Mouse (Mus musculus) thymus, adult 18-20 months (tissue): ENCODE data around the gene Ubxn6.

ENCODE experiments used
- DNase-seq, 2 experiments: peaks; one replicate each; pipeline ENCODE4 v3.0.0; 2022; ENCODE audit warnings: mixed read lengths in 2 of 2

Ubxn6 gene

GRCm38 (mm10) chr17:56054938-56055337 is 19.9 kb downstream of the Ubxn6 start:
- no peak for DNase-seq

GRCm38 (mm10) chr17:56051369-56051768 is 23.5 kb downstream of the Ubxn6 start:
- DNase-seq, result no peak

- no peak for DNase-seq
These were observed 34.0 kb downstream of the Ubxn6 start for GRCm38 (mm10) chr17:56040857-56041163.

DNA sequence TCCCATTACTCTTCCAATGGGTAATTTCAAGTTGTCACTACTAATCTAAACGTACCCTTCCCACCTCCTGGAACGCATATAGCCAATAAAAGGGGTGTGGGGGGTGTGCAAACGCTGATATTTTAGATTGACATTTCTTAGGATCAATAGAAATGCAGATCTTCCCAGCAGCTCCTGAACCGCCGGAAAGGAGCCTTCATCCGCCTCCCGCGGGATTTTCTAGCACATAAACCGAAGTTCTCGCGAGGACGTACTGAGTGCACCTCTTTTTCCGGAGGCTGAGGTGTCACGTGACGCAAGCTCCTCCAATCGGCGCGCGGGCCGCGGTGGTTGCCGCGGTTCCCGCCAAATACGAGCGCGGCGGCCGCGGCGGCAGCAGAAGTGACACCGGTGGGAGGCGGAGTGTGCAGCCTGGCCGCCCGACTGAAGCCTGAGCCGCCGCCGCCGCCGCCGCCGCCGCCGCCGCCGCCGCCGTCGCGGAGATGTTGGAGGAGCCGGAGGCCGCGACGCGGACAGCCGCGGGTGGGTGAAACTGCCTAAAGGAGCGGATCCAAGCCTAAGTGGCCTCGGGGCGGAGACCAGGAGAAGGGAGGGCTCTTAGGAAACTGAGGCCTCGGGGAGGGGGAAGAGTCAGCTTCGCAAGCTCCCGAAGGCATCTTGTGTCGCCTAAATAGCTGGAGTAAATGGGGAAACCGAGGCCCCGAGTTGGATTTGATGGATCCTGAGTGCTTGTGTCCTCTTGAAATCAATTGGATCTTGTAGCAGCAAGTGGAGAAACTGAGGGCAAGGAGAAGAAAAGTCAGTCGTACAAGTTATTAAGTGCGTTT is 34.6 kb downstream of the Ubxn6 start, which contains the start of gene Chaf1a:
Gene Chaf1a (plus strand): TSS at position 410 of the 827 bp plus-strand sequence.
- peak; percentile 92 to 93 for DNase-seq

DNA sequence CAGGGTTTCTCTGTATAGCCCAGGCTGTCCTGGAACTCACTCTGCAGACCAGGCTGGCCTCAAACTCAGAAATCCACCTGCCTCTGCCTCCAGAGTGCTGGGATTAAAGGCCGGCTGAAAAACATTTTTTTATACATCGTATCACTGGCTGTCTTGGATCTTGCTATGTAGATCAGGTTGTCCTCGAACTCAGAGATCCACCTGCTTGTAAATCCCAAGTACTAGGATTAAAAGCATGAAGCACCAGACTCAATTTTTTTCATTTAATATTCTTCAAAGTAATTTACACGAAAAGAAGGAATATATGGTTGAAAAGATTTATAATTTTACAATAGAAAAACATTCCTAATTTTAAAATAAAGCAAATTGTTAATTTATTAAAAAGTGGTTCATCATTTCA is 35.5 kb downstream of the Ubxn6 start:
- no peak for DNase-seq

- DNase-seq, result no peak
These were observed 36.1 kb downstream of the Ubxn6 start for GRCm38 (mm10) chr17:56038583-56039261.

GRCm38 (mm10) chr17:56036901-56037287 is 37.9 kb downstream of the Ubxn6 start:
- no peak for DNase-seq

DNA sequence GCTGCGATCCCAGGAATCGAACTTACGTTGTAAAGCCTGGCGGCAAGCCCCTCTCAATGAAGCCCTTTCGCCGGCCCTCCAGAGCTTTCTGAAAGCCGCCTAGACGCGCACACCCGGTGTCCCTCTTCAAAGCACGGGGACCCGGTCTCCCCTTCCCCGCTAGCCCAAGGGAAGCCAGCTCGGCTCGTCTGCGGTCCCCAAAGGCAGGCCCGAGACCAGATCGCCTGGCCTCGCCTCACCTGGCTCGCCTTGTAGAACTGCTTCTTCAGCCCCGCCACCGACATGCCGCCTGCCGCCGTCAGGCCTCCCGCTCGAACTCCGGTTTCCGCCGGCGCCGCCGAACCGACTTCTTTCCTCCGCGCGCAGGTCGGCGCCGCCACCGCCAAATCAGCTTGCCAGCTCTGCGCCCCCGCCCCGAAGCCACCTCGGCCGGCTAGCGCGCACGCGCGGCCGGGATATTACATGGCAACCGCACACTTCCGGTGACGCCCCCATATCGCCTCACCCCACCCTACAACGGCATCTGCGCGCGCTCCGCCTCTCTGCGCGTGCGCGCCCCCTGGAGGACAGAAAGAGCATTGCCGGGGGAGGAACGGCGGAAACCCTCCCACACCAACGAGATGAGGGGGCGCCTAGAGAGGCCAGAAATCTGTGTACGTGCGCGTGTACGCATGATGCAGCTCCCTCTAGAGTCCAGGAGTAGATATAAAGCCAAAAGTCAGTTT is 38.5 kb downstream of the Ubxn6 start, which contains the start of gene Sh3gl1:
Gene Sh3gl1 (minus strand): TSS at position 460 of the 725 bp plus-strand sequence.
- peak; percentile 98 to 99 for DNase-seq

GRCm38 (mm10) chr17:56035216-56035615 is 39.6 kb downstream of the Ubxn6 start:
- DNase-seq, result no peak

- no peak for DNase-seq
These were observed 40.1 kb downstream of the Ubxn6 start for GRCm38 (mm10) chr17:56034726-56035100.

DNA sequence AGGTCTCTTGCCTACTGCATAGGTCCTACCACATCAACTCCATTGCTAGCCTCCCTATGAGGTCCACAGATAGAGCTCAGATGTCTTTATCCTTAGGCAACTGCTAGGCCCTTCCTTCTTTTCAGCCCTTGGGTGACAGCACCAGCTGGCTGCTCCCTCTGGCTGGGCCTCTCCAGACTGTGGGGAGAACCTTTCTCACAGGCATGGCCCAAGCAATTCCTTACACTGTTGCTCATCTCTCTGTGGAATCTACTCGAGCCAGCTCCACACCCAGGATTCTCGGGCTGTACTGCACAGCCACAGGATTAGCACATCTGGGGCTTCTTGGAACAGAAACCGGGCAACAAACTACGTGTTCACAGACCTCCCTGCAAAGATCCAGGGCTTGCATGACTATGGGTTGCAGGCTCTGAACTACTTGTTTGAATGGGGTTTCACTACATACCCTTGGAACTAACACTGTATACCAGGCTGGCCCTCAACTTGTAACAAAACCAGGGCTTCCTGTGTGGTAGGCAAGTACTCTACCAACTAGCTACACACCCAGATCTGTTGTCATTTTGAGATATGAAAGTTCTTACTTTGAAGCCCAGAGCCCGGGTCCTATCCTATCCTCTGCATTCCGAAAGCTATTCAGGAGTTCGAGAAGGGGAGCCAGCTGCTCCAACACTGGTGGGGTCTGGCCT is 40.6 kb downstream of the Ubxn6 start:
- no peak for DNase-seq

DNA sequence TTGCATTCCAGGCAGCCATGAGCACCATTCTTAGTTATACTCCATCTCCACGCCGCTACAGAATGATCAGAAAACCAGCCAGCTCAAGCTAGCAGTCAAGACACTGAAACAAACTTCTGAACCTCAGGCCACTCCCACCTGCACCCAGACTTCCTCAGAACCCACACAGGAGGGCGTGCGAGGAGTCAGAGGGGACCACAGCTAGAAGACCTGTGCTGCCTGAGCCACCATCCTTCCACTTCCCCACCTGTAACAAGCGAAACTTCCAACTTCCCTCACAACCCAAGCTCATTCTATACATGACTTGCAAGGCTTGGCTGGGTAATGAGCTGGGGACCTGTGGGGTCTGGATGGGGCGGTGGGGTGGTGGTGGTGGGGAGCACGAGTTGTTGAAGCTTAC is 42.0 kb downstream of the Ubxn6 start:
- no peak for DNase-seq

DNA sequence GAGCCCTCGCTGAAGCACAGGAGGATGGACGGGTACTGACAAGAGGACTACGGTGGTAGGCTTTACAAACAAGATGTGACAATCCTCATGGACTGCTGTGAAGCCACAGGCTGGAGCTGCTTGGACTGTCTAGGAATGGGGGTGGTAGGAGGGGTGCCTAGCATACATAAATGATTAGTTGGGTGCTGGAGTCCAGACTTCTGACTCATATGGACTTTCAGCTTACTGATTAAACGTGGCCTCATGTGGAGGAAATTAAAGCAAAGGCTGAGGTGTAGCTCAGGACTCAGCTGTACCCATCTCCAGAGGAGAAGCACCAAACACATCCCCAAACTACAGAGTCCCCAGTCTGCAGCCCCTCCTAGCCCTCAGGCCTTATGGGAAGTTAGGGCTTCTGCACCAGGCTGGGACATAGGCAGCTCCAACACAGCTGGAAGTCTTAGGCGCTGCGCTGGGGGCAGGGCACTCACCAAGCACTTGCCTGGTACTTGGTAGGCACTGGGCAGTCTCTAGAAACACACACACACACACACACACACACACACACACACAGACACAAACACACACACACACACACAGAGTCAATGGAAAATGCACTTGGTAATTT is 42.6 kb downstream of the Ubxn6 start:
- DNase-seq, result no peak

GRCm38 (mm10) chr17:56031431-56031830 is 43.4 kb downstream of the Ubxn6 start:
- no peak for DNase-seq

DNA sequence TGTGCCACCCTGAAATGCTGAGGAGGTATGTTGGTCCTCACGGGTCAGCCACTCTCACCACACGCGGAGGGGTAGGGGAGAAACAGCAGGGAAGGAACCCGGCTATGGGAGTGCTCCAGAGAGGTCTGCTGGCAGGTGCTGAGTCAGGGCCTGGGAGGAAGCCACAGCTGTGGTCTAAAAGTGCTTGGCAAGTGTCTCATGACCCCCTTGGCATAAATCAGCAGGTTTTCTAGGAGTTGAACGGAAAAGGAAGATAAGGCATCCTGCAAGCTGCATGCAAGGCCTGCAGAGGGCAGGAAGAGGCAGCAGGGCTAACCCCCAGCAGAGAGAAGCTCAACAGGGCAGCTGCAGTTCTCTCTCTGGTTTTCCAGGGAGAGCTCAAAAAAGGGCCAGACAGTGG is 43.9 kb downstream of the Ubxn6 start:
- DNase-seq, result no peak

- no peak for DNase-seq
These were observed 44.5 kb downstream of the Ubxn6 start for GRCm38 (mm10) chr17:56030238-56030870.

DNA sequence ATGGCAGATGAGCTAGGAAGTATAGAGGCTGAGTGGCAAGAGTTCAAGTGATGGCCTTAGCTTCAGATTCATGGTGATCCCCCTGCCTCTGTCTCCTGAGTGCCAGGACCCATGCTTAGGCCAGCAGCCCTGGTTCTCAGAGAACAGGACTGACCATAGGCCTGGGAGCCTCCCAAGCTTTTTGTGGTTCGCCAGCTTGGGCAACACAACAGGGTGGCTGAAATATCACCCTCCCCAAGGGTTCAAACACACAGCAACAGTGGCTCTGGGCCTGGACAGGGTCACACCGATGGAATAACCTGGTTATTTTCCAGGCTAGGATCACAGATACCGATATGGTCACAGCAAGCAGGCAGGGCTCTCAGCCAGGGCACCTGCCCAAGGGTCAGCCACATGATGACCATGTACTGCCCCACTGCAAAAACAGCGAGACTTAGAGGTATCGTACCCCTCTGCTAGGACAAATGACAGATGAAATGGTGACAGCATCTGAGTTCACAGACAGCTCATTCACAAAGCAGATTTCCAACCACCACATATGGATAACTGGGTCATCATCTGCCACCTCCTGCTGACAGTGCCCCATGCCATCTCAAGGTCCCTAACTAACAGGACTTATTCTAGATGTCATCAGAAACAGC is 46.9 kb downstream of the Ubxn6 start:
- no peak for DNase-seq

DNA sequence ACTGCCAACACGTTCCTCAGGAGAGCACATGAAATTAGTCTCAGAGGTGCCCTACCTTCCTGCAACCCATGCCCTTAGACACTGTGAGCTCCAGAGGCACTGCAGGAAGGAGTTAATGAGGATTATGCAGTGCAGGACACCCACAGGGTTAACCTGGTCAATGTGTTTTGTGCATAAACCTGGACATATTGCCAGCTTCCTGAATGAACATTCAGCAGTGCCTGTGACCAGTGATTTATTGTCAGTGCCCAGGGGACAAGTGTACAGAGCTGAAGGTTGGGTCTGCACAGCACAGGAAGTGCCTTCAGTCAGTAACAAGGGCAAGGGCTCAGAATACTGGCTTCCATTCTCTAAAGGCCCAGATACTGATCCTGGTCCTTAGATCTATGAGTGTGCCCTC is 47.9 kb downstream of the Ubxn6 start:
- DNase-seq, result no peak

DNA sequence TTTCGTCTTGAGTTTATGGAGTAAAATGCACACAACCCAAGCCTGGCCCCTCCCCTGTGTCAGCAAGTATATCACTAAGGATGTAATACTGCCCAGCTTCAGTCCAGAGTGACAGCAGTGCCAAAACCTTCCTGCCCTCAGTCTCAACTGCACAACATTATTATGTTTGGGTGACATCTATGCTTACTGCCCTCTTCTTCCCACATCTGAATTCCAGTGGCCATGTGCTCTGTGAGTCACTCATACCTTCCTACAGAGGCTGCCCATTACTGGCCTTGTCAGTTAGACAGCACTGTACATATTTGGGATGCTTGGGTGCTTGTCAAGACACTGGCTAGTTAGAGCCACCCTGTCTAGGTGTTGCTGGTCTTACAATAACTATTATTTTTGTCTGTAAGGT is 48.5 kb downstream of the Ubxn6 start:
- no peak for DNase-seq

DNA sequence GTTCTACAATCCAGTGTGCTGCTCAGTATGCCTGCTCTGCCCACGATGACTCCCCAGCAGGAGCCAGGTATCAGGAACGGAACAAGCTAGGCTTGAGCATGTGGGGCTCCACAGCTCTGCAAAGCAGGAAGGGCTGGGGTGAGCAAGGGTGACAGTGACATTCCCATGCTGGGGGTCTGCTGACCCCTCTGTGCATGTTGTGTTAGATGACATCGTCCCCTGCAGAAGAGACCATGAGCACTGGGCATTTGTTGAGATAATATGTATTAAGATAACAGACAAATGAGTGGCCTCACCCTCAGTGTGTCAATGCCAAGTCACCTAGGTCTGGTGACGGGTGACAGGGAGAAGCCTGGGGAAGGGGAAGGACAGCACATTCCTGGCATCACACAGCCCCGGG is 49.9 kb downstream of the Ubxn6 start:
- no peak for DNase-seq

DNA sequence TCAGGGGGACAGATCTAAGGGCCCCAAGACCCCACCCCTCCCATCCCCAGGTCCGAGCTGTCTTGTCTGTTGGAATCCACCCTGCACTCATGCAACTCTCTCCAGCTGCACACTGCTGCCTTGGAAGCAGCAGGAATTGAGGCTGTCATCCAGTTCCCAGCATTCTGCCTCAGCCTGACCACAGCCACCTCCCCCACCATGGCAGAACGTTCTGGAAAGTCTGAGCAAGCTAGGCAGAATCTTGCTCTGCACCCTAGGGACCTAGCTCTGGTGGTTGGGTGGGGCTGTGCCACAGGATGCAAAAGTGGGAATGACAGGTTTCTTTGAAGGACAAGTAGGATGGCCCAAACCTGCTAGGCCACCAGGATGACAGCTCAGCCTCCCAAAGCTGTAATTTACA is 50.4 kb downstream of the Ubxn6 start:
- DNase-seq, result no peak

GRCm38 (mm10) chr17:56023386-56023785 is 51.4 kb downstream of the Ubxn6 start:
- DNase-seq, result no peak
